In genomic region chr11:80479906-80480866, GRCm38 (mm10) we compare ENCODE assay signal across 9 mouse cellular contexts. TPM values are rescaled to one million over a fixed set of nuclear protein-coding genes. Genes with fewer than 3 reads are reported as not detected.
DNase-seq lines count a peak whose midpoint lies in the region; ATAC-seq lines count a peak whose summit lies in the region.
"Had no signal": no experiment of that assay in that cellular context is flagged by ENCODE, and none has a peak within 500 bp of the region (broad histone marks: within the 10 kb centered on the region; RNA-seq: fewer than 3 reads in every experiment).

No protein-coding gene starts in this region.

- H3K4me1 ChIP-seq in hindbrain, embryonic 12.5 days = peaks cover 69% of the 10 kb centered on the region
- H3K4me1 ChIP-seq in midbrain, embryonic 16.5 days (ENCODE audit: control insufficient read depth, insufficient read depth, low read length) = peaks cover 40% of the 10 kb centered on the region

- H3K27ac ChIP-seq in hindbrain, embryonic 12.5 days = peak overlapping the region; percentile 98
- peak overlapping the region; percentile 99 for H3K27ac ChIP-seq in midbrain, embryonic 16.5 days (ENCODE audit: low read length)

- H3K27me3 ChIP-seq in hindbrain, embryonic 12.5 days = peaks cover 11% of the 10 kb centered on the region
- H3K27me3 ChIP-seq in midbrain, embryonic 16.5 days (ENCODE audit: control insufficient read depth, insufficient read depth, low read depth, low read length) = no peaks in the 10 kb centered on the region

- H3K4me3 ChIP-seq in hindbrain, embryonic 12.5 days = peak overlapping the region; percentile 72
- peak overlapping the region; percentile 86 for H3K4me3 ChIP-seq in midbrain, embryonic 16.5 days (ENCODE audit: low read depth, low read length)

- peak; percentile 32 to 48 for DNase-seq in layer of hippocampus, postnatal 10 days (ENCODE audit: low spot score in 2 of 2)
- DNase-seq in layer of hippocampus, adult 8-10 months (ENCODE audit: low spot score in 2 of 2) = no peak
- peak; percentile 53 to 56 for DNase-seq in cerebellum, postnatal 36 days
- DNase-seq in heart, adult 8-10 months (ENCODE audit: low spot score) = no peak
- DNase-seq in urinary bladder, postnatal 10 days (ENCODE audit: low spot score) = no peak
- DNase-seq in layer of hippocampus, adult 11-12 months (ENCODE audit: low spot score) = no peak
- DNase-seq: heart, adult 18-20 months had no signal

- WGBS in hindbrain, embryonic 12.5 days = 73% methylated on average over 31 of the region's 31 CpGs
- WGBS in midbrain, embryonic 16.5 days = 34% methylated on average over 31 of the region's 31 CpGs

- peak overlapping the region; percentile 88 for H3K4me2 ChIP-seq in hindbrain, embryonic 12.5 days (replicated peaks)
- H3K4me2 ChIP-seq in midbrain, embryonic 16.5 days (ENCODE audit: low read length) = peak overlapping the region; percentile 83

- ATAC-seq in hindbrain, embryonic 12.5 days (ENCODE audit: low FRiP score) = no peak
- no peak for ATAC-seq in midbrain, embryonic 16.5 days

- H3K36me3 ChIP-seq in hindbrain, embryonic 12.5 days = peaks cover 5% of the 10 kb centered on the region; the same call in 1 of the 2 replicates
- H3K36me3 ChIP-seq in midbrain, embryonic 16.5 days (ENCODE audit: control insufficient read depth, insufficient read depth, low read length) = no peaks in the 10 kb centered on the region

- peak overlapping the region; percentile 95 for H3K9ac ChIP-seq in hindbrain, embryonic 12.5 days
- peak overlapping the region; percentile 99 for H3K9ac ChIP-seq in midbrain, embryonic 16.5 days (ENCODE audit: low read depth, low read length)

- no peaks in the 10 kb centered on the region for H3K9me3 ChIP-seq in hindbrain, embryonic 12.5 days (replicated peaks)
- H3K9me3 ChIP-seq in midbrain, embryonic 16.5 days (replicated peaks; ENCODE audit: control insufficient read depth, low read length, poor library complexity, severe bottlenecking) = no peaks in the 10 kb centered on the region

RNA-seq across cellular contexts. Expression of gene Cdk5r1, which starts 3.4 kb away (rescaled TPM):
- 100 to 1,000 TPM; 277 to 285 TPM for total RNA-seq in layer of hippocampus, postnatal 10 days (2021)
- total RNA-seq in layer of hippocampus, adult 8-10 months (2022) = 100 to 1,000 TPM; 180 to 207 (median 189) TPM
- 76.3 and 77.3 TPM in 2 replicates for polyA plus RNA-seq in hindbrain, embryonic 12.5 days (2016; fragmentation: Nextera tagmentation; extraction: Ambion mirVana)
- 90.2 and 91.0 TPM in 2 replicates for polyA plus RNA-seq in midbrain, embryonic 16.5 days (2015; fragmentation: Nextera tagmentation; extraction: Ambion mirVana)
- 1 to 10 TPM in 2 of 4 experiments, under 1 TPM in 2; 0.85 to 4.1 (median 1.4) TPM for total RNA-seq in heart, adult 8-10 months (2022)

RNA-seq across cellular contexts. Expression of gene Psmd11, which starts 51.8 kb away (rescaled TPM):
- total RNA-seq in layer of hippocampus, postnatal 10 days (2021) = 100 to 1,000 TPM; 106 to 116 TPM
- total RNA-seq in layer of hippocampus, adult 8-10 months (2022) = 100 to 1,000 TPM; 105 to 116 (median 107) TPM
- 316 and 330 TPM in 2 replicates for polyA plus RNA-seq in hindbrain, embryonic 12.5 days (2016; fragmentation: Nextera tagmentation; extraction: Ambion mirVana)
- 270 and 301 TPM in 2 replicates for polyA plus RNA-seq in midbrain, embryonic 16.5 days (2015; fragmentation: Nextera tagmentation; extraction: Ambion mirVana)
- 100 to 1,000 TPM in 3 of 4 experiments, 10 to 100 TPM in 1; 99.6 to 118 (median 111) TPM for total RNA-seq in heart, adult 8-10 months (2022)

Comparison
In these comparisons a context has a peak if more than half of its experiments do, and no peak if none do; other contexts are left out.
1. DNase-seq: peak in layer of hippocampus, postnatal 10 days (2 of 2) and cerebellum, postnatal 36 days (2 of 2); none in layer of hippocampus, adult 8-10 months (0 of 2), heart, adult 8-10 months (single experiment), urinary bladder, postnatal 10 days (single experiment) and layer of hippocampus, adult 11-12 months (single experiment).
2. RNA of gene Cdk5r1, which starts 3.4 kb away (total RNA-seq): 277 to 285 TPM in layer of hippocampus, postnatal 10 days and 180 to 207 TPM in layer of hippocampus, adult 8-10 months; 0.85 to 4.1 TPM in heart, adult 8-10 months; every median in the first group is over 10 times any median in the second.